Mouse (Mus musculus) E14TG2a.4 (cell line): ENCODE measurements at regions not wholly inside any gene's neighbourhood (a gene's known extent, or its start where the extent isn't known, plus 50 kb on each side); places are given as distances from the start of the nearest gene placed in this dataset.
A peak's percentile ranks its signal among the peaks of the same experiment; 100 is the strongest.

Experiments used
- CTCF ChIP-seq: conservative IDR thresholded peaks from 2 replicates; pipeline ENCODE4 v1.5.1; 2014; ENCODE audit warnings: low read length
- NANOG ChIP-seq: IDR thresholded peaks from 2 replicates; pipeline ENCODE4 v1.6.1; 2014; ENCODE audit warnings: borderline replicate concordance, low read length, mixed read lengths
- POU5F1 ChIP-seq: IDR thresholded peaks from 2 replicates; pipeline ENCODE4 v1.6.1; 2014; ENCODE audit warnings: low read length, borderline replicate concordance

GRCm38 (mm10) chr2:72777330-72777729 is 202.9 kb downstream of the Sp3 start:
- TF ChIP-seq CTCF (peak; percentile 90), NANOG (no peak), POU5F1 (no peak)
